Mouse (Mus musculus) hindbrain, embryonic 15.5 days (tissue): ENCODE results near the gene Ankrd34a. TPM values are rescaled to one million over a fixed set of nuclear protein-coding genes. Genes with fewer than 3 reads are reported as not detected.
A peak's percentile ranks its signal among the peaks of the same experiment; 100 is the strongest.

Experiments
- ATAC-seq: fragments of 200-750 bp; cut with Nextera tagmentation; 2 replicates; pipeline ENCODE4 v1.8.0; 2017; ENCODE audit warnings: low read depth, moderate number of reproducible peaks, moderate TSS enrichment; ENCODE audit not compliant: low FRiP score
- H3K27ac ChIP-seq: fragments of 300-500 bp; sonication (generic); replicated peaks from 2 replicates; pipeline ENCODE4 v1.5.1; 2015; ENCODE audit warnings: mild to moderate bottlenecking, inconsistent platforms
- H3K27me3 ChIP-seq: fragments of 300-500 bp; sonication (generic); 2 replicates; pipeline ENCODE4 v1.6.1; 2015; ENCODE audit warnings: control low read depth, inconsistent platforms
- H3K36me3 ChIP-seq: fragments of 300-500 bp; sonication (generic); 2 replicates; pipeline ENCODE4 v1.6.1; 2015; ENCODE audit warnings: control low read depth, inconsistent platforms
- H3K4me1 ChIP-seq: fragments of 300-500 bp; sonication (generic); replicated peaks from 2 replicates; pipeline ENCODE4 v1.6.1; 2015; ENCODE audit warnings: control low read depth, inconsistent platforms
- H3K4me2 ChIP-seq: fragments of 300-500 bp; sonication (generic); 2 replicates; pipeline ENCODE4 v1.6.1; 2015; ENCODE audit warnings: moderate library complexity, mild to moderate bottlenecking, inconsistent platforms
- H3K4me3 ChIP-seq: fragments of 300-500 bp; sonication (generic); 2 replicates; pipeline ENCODE4 v1.5.1; 2015; ENCODE audit warnings: mild to moderate bottlenecking, inconsistent platforms
- H3K9ac ChIP-seq: fragments of 300-500 bp; sonication (generic); 2 replicates; pipeline ENCODE4 v1.6.1; 2015; ENCODE audit warnings: inconsistent platforms
- H3K9me3 ChIP-seq: fragments of 300-500 bp; sonication (generic); 2 replicates; pipeline ENCODE4 v1.6.1; 2016; ENCODE audit warnings: control low read depth, inconsistent platforms
- WGBS: fragments of 180-500 bp; shearing (Covaris S2); methylation state at CpG from one replicate; pipeline ENCODE4 v1.1.7; 2015; 5-methylcytosine and 5-hydroxymethylcytosine counted together
- polyA plus RNA-seq: library from polyadenylated mRNA; unstranded; fragments of >200 nt; fragmentation: Nextera tagmentation; extraction: Ambion mirVana; gene quantifications from 2 replicates; pipeline ENCODE4 v1.2.1, GENCODE M21; 2015

Gene Ankrd34a
- polyA plus RNA-seq, 1 experiment from 2014 or later = 19.9 TPM

DNA sequence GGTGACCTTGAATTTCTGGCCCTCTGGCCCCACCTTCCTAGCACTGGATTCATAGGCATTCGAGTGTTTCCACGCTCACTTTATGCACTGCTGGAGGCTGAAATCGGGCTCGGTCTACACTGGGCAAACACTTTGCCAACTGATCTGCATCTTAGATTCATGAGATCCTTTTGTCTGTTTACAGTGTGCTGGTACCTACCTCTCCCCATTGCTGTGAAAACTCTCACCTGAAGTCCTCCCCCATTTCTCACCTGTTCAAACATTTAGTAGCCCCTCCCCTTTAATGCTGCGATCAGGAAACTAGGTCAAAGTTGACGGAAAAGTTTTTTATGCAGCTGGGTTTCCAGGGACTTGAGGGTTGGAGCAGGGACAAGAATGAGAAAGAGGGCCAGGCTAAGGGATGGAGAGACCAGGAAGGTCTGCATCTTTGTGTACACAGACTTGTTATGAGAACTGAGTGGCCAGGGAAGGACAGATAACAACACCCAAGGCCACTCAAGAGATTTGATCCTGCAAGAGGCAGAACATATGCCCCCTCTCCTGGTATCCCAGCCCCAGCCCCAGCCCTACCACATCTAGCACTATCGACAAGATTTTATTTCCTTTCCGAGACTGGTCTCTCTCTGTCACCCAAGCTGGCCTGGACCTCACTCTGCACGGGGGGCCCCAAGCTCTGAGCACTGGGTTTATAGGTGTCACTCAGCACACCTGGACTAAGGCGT is 32.4 kb upstream of the Ankrd34a start:
- Histone ChIP-seq H3K36me3 (peaks cover 12% of the 10 kb centered on the region; the same call in 1 of the 2 replicates), H3K27me3 (no peaks in the 10 kb centered on the region), H3K4me1 (peaks cover 29% of the 10 kb centered on the region), H3K9ac (no peak overlapping the region), H3K4me3 (no peak overlapping the region), H3K4me2 (no peak overlapping the region), H3K9me3 (no peaks in the 10 kb centered on the region), H3K27ac (peak overlapping the region; percentile 2; the same call in 1 of the 2 replicates)
- ATAC-seq = peak; percentile 42; the same call in 1 of the 2 replicates
- 71% methylated on average over 10 of the region's 10 CpGs for WGBS

DNA sequence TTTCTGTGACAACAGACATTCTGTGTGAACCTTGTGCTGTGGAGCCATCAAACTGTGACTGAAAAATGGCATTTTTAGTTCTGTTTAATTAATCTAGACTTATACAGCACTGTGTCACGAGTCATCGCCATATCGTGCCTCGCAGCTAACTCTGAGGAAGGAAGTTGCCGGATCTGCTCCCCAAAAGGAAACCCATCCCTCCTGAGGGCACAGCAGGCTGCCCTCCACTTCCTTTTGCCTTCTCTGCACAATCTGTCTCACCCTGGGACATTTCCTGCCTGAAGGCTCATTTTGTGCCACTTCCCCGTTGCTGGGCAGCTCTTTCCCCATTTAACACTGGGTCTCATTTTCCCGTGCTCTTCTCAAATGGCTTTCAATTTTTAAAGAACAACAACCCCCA is 31.8 kb upstream of the Ankrd34a start:
- ATAC-seq = no peak

DNA sequence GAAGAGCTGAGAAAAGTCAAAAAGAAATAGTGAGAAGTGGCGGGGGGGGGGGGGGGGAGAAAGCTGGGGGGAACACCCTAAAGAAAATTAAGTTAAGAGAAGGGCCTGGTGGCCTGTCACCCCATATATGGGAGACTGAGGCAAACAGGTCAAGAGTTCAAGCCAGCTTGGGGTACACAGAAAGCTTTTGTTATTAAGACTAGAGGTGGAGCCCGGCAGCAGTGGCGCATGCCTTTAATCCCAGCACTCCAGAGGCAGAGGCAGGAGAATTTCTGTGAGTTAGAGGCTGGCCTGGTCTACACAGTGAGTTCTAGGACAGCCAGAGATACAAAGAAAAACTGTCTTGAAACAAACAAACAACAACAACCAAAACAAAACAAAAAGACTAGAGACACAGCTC is 31.3 kb upstream of the Ankrd34a start:
- H3K27ac ChIP-seq = no peak overlapping the region
- no peaks in the 10 kb centered on the region for H3K9me3 ChIP-seq
- no peaks in the 10 kb centered on the region for H3K27me3 ChIP-seq
- peaks cover 18% of the 10 kb centered on the region for H3K4me1 ChIP-seq
- ATAC-seq = no peak
- no peak overlapping the region for H3K4me3 ChIP-seq
- H3K4me2 ChIP-seq = no peak overlapping the region
- H3K36me3 ChIP-seq = peaks cover 11% of the 10 kb centered on the region; the same call in 1 of the 2 replicates
- WGBS = 92% methylated on average over 2 of the region's 3 CpGs
- no peak overlapping the region for H3K9ac ChIP-seq

More for the DNA sequence above, 31.8 kb upstream of the Ankrd34a start:
- Histone ChIP-seq H3K9ac (no peak overlapping the region), H3K4me3 (no peak overlapping the region), H3K4me2 (no peak overlapping the region), H3K9me3 (no peaks in the 10 kb centered on the region), H3K27me3 (no peaks in the 10 kb centered on the region), H3K4me1 (peaks cover 23% of the 10 kb centered on the region), H3K27ac (peak overlapping the region; percentile 2; the same call in 1 of the 2 replicates), H3K36me3 (peaks cover 12% of the 10 kb centered on the region; the same call in 1 of the 2 replicates)
- 65% methylated on average over 7 of the region's 7 CpGs for WGBS

DNA sequence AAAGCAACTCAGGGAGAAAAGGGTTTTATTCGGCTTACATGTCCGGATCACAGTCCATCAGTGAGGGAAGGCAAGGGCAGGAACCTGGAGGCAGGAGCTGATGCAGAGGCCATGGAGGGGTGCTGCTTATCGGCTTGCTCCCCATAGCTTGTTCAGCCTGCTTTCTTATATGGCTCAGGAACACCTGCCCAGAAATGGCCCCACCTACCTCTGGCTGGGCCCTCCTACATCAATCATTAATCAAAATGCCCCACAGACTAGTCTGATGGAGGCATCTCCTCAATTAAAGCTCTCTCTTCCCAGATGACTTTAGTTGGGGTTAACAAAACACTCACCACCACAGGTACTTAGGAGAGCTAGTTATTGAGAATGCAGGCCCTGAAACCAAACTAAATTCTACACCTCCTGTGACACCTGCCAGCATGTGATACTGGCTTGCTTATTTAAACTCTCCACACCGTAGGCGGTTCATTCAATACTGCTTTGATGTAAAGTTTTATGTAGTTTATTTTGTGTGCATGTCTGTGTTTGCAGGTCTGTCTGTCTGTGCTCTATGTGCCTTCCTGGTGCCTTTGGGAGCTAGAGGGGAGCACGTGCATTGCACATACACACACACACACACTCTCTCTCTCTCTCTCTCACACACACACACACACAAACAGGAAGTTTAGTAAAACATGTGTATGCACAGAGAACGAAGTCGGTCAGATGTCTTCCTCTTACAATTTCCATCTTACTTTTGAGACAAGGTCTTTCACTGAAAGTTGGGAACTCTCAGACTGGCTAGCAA is 29.6 kb upstream of the Ankrd34a start:
- no peak overlapping the region for H3K4me2 ChIP-seq
- H3K9me3 ChIP-seq = no peaks in the 10 kb centered on the region
- H3K4me3 ChIP-seq = no peak overlapping the region
- H3K27ac ChIP-seq = no peak overlapping the region
- 0 out of 2 replicates have a peak, but pooled peaks cover 3% of the 10 kb centered on the region for H3K4me1 ChIP-seq
- ATAC-seq = no peak
- H3K27me3 ChIP-seq = no peaks in the 10 kb centered on the region
- WGBS = 89% methylated on average over 8 of the region's 8 CpGs
- H3K9ac ChIP-seq = no peak overlapping the region
- H3K36me3 ChIP-seq = no peaks in the 10 kb centered on the region

DNA sequence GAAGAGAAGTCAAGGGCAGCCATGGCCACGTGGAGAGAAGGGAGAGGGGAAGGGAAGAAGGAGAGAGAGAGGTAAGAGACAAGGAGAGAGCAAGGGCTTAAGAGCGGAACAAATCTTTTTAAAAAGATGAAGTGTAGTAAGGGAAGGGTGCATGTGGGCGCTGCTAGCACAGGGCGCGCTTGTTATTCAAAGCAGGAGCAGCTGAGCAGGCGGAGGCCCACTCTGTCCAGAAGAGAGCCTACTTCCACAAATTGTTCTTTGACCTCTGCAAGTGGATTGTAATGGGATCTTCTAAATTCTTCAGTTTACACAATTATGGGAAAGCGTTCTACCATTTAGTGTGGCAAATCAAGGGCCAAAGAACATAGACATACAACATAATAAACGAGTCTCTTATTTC is 27.8 kb upstream of the Ankrd34a start:
- Histone ChIP-seq H3K27ac (no peak overlapping the region), H3K4me2 (no peak overlapping the region), H3K4me1 (no peaks in the 10 kb centered on the region), H3K27me3 (no peaks in the 10 kb centered on the region), H3K4me3 (no peak overlapping the region), H3K9ac (no peak overlapping the region), H3K36me3 (no peaks in the 10 kb centered on the region), H3K9me3 (no peaks in the 10 kb centered on the region)
- WGBS = 70% methylated on average over 8 of the region's 8 CpGs
- no peak for ATAC-seq

DNA sequence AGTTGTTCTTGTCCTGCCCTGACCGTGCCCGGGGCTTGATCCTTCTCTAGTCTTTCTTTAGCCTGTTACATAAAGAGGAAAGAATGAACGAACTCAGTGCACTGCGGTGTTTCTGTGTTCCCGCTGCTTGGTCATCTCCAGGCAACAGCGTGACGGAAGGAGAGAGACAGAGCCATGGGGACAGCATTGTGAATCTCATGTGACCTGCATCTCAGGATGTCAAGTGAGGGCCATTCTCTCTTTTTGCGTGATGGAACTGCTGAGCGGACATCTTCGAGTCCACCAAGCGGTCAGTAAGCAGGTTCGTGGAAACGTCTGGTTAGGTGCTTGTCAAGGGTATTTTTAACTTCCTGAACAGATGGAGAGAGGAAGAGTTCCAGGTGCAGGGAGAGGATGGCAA is 26.9 kb upstream of the Ankrd34a start:
- Histone ChIP-seq H3K4me1 (no peaks in the 10 kb centered on the region), H3K4me2 (no peak overlapping the region), H3K27ac (no peak overlapping the region), H3K36me3 (no peaks in the 10 kb centered on the region), H3K9me3 (no peaks in the 10 kb centered on the region), H3K4me3 (no peak overlapping the region), H3K9ac (no peak overlapping the region), H3K27me3 (no peaks in the 10 kb centered on the region)
- ATAC-seq = no peak
- 79% methylated on average over 13 of the region's 13 CpGs for WGBS

DNA sequence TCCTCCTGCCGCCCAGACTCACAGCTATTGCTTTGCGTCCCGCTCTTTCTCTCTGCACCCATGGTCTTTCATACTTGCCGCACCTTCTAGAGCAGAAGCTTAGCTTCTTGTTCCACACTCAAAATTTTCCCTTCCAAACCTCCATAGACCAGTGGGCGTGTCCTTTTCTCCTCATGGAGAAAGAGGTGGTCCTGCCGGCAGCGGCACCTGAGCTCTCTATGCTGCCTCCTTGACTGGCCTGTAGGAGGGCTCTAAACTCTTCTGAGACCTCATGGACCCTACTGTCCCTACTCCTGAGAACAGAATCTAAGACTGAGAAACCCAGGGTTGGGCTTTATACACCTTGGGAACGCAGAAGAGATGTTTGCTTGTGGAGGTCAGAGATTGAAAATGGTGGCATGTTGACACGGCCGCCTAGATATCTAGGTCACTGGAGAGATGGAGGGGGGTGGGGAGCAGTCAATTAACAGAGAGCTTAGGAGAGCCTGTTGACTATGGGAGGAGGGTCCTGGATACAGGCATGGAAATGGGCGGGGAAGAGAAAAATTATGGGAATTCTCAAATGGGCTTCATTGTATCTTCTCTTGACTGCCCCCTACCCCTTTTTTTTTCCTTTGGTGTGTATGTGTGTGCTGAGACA is 26.4 kb upstream of the Ankrd34a start:
- ATAC-seq = no peak

DNA sequence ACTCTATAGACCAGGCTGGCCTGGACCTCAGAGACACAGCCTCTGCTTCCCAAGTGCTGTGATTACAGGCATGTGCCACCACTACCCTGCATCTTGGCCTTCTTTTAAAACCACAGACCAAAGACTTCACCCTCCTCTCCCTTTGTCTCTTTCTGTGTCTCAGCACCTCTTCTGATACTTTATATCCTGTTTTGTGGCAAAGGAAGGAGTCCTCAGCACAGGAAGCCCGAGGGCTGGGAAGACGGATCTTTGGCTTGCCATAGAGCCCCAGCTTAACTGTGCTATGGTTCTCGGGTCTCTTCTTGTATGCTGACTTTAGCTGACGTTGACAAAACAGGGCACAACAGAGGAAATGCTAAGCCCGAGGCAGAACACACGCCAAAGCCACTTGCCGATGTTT is 25.8 kb upstream of the Ankrd34a start:
- Histone ChIP-seq H3K4me2 (no peak overlapping the region), H3K27ac (no peak overlapping the region), H3K4me3 (no peak overlapping the region), H3K9ac (no peak overlapping the region), H3K27me3 (no peaks in the 10 kb centered on the region), H3K9me3 (no peaks in the 10 kb centered on the region), H3K36me3 (no peaks in the 10 kb centered on the region), H3K4me1 (no peaks in the 10 kb centered on the region)
- no peak for ATAC-seq
- 76% methylated on average over 7 of the region's 7 CpGs for WGBS

More for the DNA sequence above, 26.4 kb upstream of the Ankrd34a start:
- Histone ChIP-seq H3K4me1 (no peaks in the 10 kb centered on the region), H3K4me3 (no peak overlapping the region), H3K9ac (no peak overlapping the region), H3K27me3 (no peaks in the 10 kb centered on the region), H3K4me2 (no peak overlapping the region), H3K27ac (no peak overlapping the region), H3K9me3 (no peaks in the 10 kb centered on the region), H3K36me3 (no peaks in the 10 kb centered on the region)
- 89% methylated on average over 11 of the region's 11 CpGs for WGBS

DNA sequence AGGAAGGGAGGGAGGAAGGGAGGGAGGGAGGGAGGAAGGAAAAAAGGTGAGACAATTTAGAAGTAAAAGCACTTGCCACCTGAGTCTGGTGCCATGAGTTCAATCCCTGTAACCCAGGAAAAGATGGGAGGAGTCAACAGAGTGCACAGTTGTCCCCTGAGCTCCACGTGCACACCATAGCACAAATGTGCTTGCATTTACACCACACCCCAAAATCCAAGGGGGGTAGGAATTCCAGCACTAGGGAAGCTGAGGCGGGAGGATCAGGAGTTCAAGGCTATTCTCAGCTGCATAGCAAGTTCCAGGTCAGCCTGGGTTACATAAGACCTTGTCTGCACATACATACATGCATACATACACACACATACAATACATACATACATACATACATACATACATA is 25.1 kb upstream of the Ankrd34a start:
- no peaks in the 10 kb centered on the region for H3K27me3 ChIP-seq
- no peak for ATAC-seq
- WGBS = 80% methylated on average over 2 of the region's 2 CpGs

DNA sequence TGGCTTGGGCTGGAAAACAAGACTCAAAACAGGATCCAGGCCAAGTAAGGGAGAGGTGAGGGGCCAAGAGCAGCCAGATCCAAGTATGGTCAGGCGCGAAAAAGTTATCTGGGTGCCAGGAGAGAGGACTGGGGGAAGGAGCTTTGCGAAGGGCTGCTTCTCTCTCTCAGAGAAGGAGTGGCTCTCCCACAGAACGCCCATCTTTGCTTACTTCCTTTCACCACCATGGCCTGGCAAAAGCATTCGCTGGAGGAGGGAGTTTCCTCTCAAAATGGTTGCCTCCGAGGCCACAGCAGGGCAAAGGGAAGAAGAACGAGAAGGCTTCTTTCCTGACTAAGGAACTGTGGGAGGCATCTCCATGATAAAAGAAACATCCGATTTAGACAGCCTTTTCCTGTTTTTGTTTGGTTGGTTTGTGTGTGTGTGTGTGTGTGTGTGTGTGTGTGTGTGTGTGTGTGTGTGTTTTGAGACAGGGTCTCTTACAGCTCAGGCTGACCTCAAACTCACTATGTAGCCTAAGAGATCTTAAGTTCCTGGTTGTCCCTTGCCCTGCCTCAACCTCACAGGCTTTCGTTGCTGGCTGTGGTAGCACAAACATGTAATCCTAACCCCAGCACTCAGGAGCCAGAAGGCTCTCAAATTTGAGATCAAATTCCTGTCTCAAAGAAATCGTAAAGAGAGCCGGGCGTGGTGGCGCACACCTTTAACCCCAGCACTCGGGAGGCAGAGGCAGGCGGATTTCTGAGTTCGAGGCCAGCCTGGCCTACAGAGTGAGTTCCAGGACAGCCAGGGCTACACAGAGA is 24.3 kb upstream of the Ankrd34a start:
- ATAC-seq = no peak
- H3K4me2 ChIP-seq = no peak overlapping the region
- no peaks in the 10 kb centered on the region for H3K9me3 ChIP-seq
- 85% methylated on average over 16 of the region's 16 CpGs for WGBS
- no peak overlapping the region for H3K9ac ChIP-seq
- H3K27me3 ChIP-seq = no peaks in the 10 kb centered on the region
- H3K27ac ChIP-seq = no peak overlapping the region
- H3K36me3 ChIP-seq = no peaks in the 10 kb centered on the region
- peaks cover 11% of the 10 kb centered on the region for H3K4me1 ChIP-seq
- H3K4me3 ChIP-seq = no peak overlapping the region

More for the DNA sequence above, 25.1 kb upstream of the Ankrd34a start:
- Histone ChIP-seq H3K4me2 (no peak overlapping the region), H3K4me1 (peaks cover 3% of the 10 kb centered on the region), H3K9me3 (no peaks in the 10 kb centered on the region), H3K36me3 (no peaks in the 10 kb centered on the region), H3K9ac (no peak overlapping the region), H3K27ac (no peak overlapping the region), H3K4me3 (no peak overlapping the region)

DNA sequence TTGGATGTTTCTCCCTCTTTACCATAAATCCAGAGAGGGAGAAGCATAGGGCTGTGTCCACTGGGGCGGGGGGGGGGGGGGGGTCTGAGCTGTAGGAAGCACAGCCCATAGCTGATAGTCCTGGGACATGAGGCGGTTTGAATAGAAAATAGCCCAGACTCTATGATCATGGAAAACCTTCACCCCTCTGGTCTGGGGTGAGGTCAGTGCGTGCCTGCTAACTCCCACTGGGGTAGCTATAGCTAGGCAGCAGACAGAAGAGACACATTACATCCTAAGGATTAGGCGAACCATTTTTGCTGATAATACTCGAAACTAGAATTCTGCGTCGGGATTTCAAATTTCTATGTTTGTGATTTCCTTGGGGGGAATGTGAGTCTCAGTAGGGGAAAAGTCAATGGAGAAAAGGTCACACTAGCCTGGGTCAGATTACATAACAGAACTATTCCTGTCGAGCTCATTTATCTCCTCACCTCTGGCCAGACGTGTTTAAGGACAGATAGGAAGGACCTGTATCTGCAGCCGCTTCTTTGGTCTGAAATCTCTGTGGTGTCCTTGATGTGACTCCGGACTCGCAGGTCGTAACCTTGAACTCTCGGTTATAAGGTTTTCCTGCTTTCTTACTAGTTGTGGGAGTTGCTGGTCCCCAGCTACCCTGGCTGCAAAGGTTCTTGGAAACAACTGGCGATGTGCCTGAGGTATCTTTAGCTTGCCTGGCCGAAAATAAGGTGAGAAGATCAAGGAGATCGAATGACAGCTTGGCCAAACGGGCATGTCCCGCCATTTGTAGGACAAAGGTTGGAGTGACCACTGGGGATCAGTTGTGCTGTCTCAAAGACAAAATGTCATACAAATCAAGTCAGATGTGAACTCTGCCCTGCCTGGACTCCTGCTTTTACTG is 22.6 kb upstream of the Ankrd34a start:
- Histone ChIP-seq H3K4me2 (no peak overlapping the region), H3K36me3 (no peaks in the 10 kb centered on the region), H3K9me3 (no peaks in the 10 kb centered on the region), H3K9ac (no peak overlapping the region), H3K4me1 (peaks cover 14% of the 10 kb centered on the region), H3K27me3 (no peaks in the 10 kb centered on the region), H3K27ac (no peak overlapping the region), H3K4me3 (no peak overlapping the region)
- ATAC-seq = no peak
- 88% methylated on average over 19 of the region's 19 CpGs for WGBS
